Mouse (Mus musculus) kidney, embryonic 16.5 days (tissue): ENCODE results near the gene Bdh1. TPM values are rescaled to one million over a fixed set of nuclear protein-coding genes. Genes with fewer than 3 reads are reported as not detected.
A peak's percentile ranks its signal among the peaks of the same experiment; 100 is the strongest.

Experiments
- ATAC-seq: fragments of 200-750 bp; cut with Nextera tagmentation; 2 replicates; pipeline ENCODE4 v1.8.0; 2017; ENCODE audit warnings: moderate TSS enrichment; ENCODE audit not compliant: low FRiP score, low TSS enrichment
- H3K27ac ChIP-seq: fragments of 300-500 bp; sonication (generic); 2 replicates; pipeline ENCODE4 v1.5.1; 2014; ENCODE audit warnings: low read length
- H3K27me3 ChIP-seq: fragments of 300-500 bp; sonication (generic); 2 replicates; pipeline ENCODE4 v1.6.1; 2014; ENCODE audit warnings: low read length, control low read depth, mixed read lengths; ENCODE audit not compliant: insufficient read depth
- H3K36me3 ChIP-seq: fragments of 300-500 bp; sonication (generic); 2 replicates; pipeline ENCODE4 v1.6.1; 2014; ENCODE audit warnings: low read length, control low read depth, mixed read lengths; ENCODE audit not compliant: insufficient read depth
- H3K4me1 ChIP-seq: fragments of 300-500 bp; sonication (generic); 2 replicates; pipeline ENCODE4 v1.6.1; 2014; ENCODE audit warnings: low read length, control low read depth, mixed read lengths; ENCODE audit not compliant: insufficient read depth
- H3K4me2 ChIP-seq: fragments of 300-500 bp; sonication (generic); replicated peaks from 2 replicates; pipeline ENCODE4 v1.6.1; 2014; ENCODE audit warnings: low read depth, low read length
- H3K4me3 ChIP-seq: fragments of 300-500 bp; sonication (generic); 2 replicates; pipeline ENCODE4 v1.5.1; 2014; ENCODE audit warnings: mild to moderate bottlenecking, low read length
- H3K9ac ChIP-seq: fragments of 300-500 bp; sonication (generic); replicated peaks from 2 replicates; pipeline ENCODE4 v1.6.1; 2014; ENCODE audit warnings: low read length
- H3K9me3 ChIP-seq: fragments of 300-500 bp; sonication (generic); 2 replicates; pipeline ENCODE4 v1.6.1; 2016; ENCODE audit warnings: low read length, control low read depth
- WGBS: fragments of 180-500 bp; shearing (Covaris S2); extraction: QIAGEN DNeasy Blood & Tissue Kit; methylation state at CpG from one replicate; pipeline ENCODE4 v1.1.7; 2014; 5-methylcytosine and 5-hydroxymethylcytosine counted together
- polyA plus RNA-seq: library from polyadenylated mRNA; unstranded; fragments of >200 nt; fragmentation: Nextera tagmentation; extraction: Ambion mirVana; gene quantifications from 2 replicates; pipeline ENCODE4 v1.2.1, GENCODE M21; 2015

Gene Bdh1
- polyA plus RNA-seq, 1 experiment from 2014 or later: 37.1 TPM

GRCm38 (mm10) chr16:31507457-31507755 lies 85.3 kb downstream of the Bdh1 start:
- Histone ChIP-seq H3K9ac (no peak overlapping the region), H3K4me3 (no peak overlapping the region), H3K9me3 (no peaks in the 10 kb centered on the region; the same call in 1 of the 2 replicates), H3K4me2 (no peak overlapping the region), H3K36me3 (no peaks in the 10 kb centered on the region), H3K4me1 (peaks cover 19% of the 10 kb centered on the region), H3K27ac (peak overlapping the region; percentile 92; the same call in 1 of the 2 replicates), H3K27me3 (no peaks in the 10 kb centered on the region)
- 33% methylated on average over 6 of the region's 6 CpGs for whole genome bisulfite sequencing
- ATAC-seq: peak; percentile 36

- H3K4me2 ChIP-seq: peak overlapping the region; percentile 50; the same call in 1 of the 2 replicates
- H3K4me1 ChIP-seq: peaks cover 19% of the 10 kb centered on the region
- H3K27me3 ChIP-seq: no peaks in the 10 kb centered on the region
- 0 out of 2 replicates have a peak overlapping the region, but pooled peaks have one; percentile 33 for H3K9ac ChIP-seq
- 36% methylated on average over 14 of the region's 14 CpGs for WGBS
- ATAC-seq: peak; percentile 44
- H3K9me3 ChIP-seq: no peaks in the 10 kb centered on the region; the same call in 1 of the 2 replicates
- peak overlapping the region; percentile 92 for H3K27ac ChIP-seq
- H3K4me3 ChIP-seq: no peak overlapping the region
- H3K36me3 ChIP-seq: no peaks in the 10 kb centered on the region
Measured at GRCm38 (mm10) chr16:31507794-31508526, 85.9 kb downstream of the Bdh1 start.

Other genes starting within 250 kb of the Bdh1 start
- gene Acap2, start 221.0 kb upstream of the Bdh1 start, polyA plus RNA-seq: 16.1 and 18.2 TPM in 2 replicates
- gene Ppp1r2, start 147.0 kb upstream of the Bdh1 start, polyA plus RNA-seq: 90.5 and 93.2 TPM in 2 replicates
- gene Apod, start 107.5 kb upstream of the Bdh1 start, polyA plus RNA-seq: 0.42 and 0.56 TPM in 2 replicates
- gene Dlg1, start 241.2 kb downstream of the Bdh1 start, polyA plus RNA-seq: 25.5 and 32.1 TPM in 2 replicates